Mouse (Mus musculus) limb, embryonic 15.5 days (tissue): ENCODE measurements around the gene Elp4. TPM values are rescaled to one million over a fixed set of nuclear protein-coding genes. Genes with fewer than 3 reads are reported as not detected.
A peak's percentile ranks its signal among the peaks of the same experiment; 100 is the strongest.

ENCODE experiments used
- ATAC-seq: fragments of 200-750 bp; cut with Nextera tagmentation; 2 replicates; pipeline ENCODE4 v1.8.0; 2017; ENCODE audit warnings: low read depth, moderate TSS enrichment; ENCODE audit not compliant: insufficient number of reproducible peaks, low FRiP score, low TSS enrichment
- H3K27ac ChIP-seq: fragments of 300-500 bp; sonication (generic); 2 replicates; pipeline ENCODE4 v1.5.1; 2015; ENCODE audit warnings: moderate library complexity, mild to moderate bottlenecking, inconsistent platforms
- H3K27me3 ChIP-seq: fragments of 300-500 bp; sonication (generic); 2 replicates; pipeline ENCODE4 v1.6.1; 2015; ENCODE audit warnings: inconsistent platforms
- H3K36me3 ChIP-seq: fragments of 300-500 bp; sonication (generic); 2 replicates; pipeline ENCODE4 v1.6.1; 2015; ENCODE audit warnings: inconsistent platforms
- H3K4me1 ChIP-seq: fragments of 300-500 bp; sonication (generic); 2 replicates; pipeline ENCODE4 v1.6.1; 2015; ENCODE audit warnings: inconsistent platforms
- H3K4me2 ChIP-seq: fragments of 300-500 bp; sonication (generic); 2 replicates; pipeline ENCODE4 v1.6.1; 2015; ENCODE audit warnings: mild to moderate bottlenecking, inconsistent platforms
- H3K4me3 ChIP-seq: fragments of 300-500 bp; sonication (generic); 2 replicates; pipeline ENCODE4 v1.5.1; 2015; ENCODE audit warnings: mild to moderate bottlenecking, inconsistent platforms
- H3K9ac ChIP-seq: fragments of 300-500 bp; sonication (generic); 2 replicates; pipeline ENCODE4 v1.6.1; 2015; ENCODE audit warnings: inconsistent platforms
- H3K9me3 ChIP-seq: fragments of 300-500 bp; sonication (generic); 2 replicates; pipeline ENCODE4 v1.6.1; 2016; ENCODE audit warnings: inconsistent platforms
- WGBS: fragments of 180-500 bp; shearing (Covaris S2); methylation state at CpG from one replicate; pipeline ENCODE4 v1.1.7; 2015; 5-methylcytosine and 5-hydroxymethylcytosine counted together
- polyA plus RNA-seq: library from polyadenylated mRNA; unstranded; fragments of >200 nt; fragmentation: Nextera tagmentation; extraction: Ambion mirVana; gene quantifications from 2 replicates; pipeline ENCODE4 v1.2.1, GENCODE M21; 2015

Gene Elp4
- polyA plus RNA-seq, 1 experiment from 2014 or later = 30.8 TPM

GRCm38 (mm10) chr2:105671798-105672595 lies 232.4 kb downstream of the Elp4 start:
- H3K9me3 ChIP-seq = no peaks in the 10 kb centered on the region
- H3K9ac ChIP-seq = no peak overlapping the region
- no peak for ATAC-seq
- H3K4me2 ChIP-seq = no peak overlapping the region
- no peak overlapping the region for H3K4me3 ChIP-seq
- 2% methylated on average over 25 of the region's 25 CpGs for WGBS
- peaks cover 50% of the 10 kb centered on the region for H3K4me1 ChIP-seq
- no peaks in the 10 kb centered on the region for H3K36me3 ChIP-seq
- no peak overlapping the region for H3K27ac ChIP-seq
- peaks cover 96% of the 10 kb centered on the region for H3K27me3 ChIP-seq

DNA sequence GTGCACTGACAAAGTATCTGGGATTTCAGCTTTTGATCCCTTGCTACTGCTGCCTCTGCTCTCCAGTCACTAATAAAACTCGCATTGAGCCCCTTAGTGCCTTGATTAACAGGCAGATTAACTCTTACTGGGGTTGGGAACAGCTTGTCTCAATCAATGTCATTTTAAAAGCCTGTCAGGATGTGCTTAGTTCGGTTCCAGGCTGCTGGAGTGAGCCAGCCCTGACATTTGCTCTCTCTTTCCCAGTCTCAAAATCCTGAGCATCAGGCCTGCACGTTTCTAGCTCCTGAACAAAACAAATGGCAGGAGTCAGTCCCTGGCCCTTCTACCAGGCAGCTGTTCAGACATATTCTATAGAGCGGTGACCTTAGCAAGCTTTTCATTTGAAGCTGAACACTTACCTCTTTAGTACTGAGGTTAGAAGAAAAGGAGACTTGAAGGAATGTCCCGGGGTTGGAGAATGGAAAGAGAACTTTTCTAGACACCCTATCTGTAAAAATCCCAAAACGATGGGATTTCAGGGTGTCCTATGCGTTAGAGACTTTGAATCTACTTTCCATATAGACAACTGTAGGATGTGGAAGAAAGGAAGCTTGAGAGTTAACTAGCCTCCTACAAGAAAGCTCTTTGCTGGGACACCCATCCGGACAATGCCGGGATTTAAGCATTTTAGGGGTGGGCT lies 233.1 kb downstream of the Elp4 start:
- H3K9me3 ChIP-seq = no peaks in the 10 kb centered on the region
- peaks cover 48% of the 10 kb centered on the region for H3K4me1 ChIP-seq
- H3K4me2 ChIP-seq = no peak overlapping the region
- ATAC-seq = no peak
- H3K9ac ChIP-seq = no peak overlapping the region
- 4% methylated on average over 9 of the region's 9 CpGs for WGBS
- peaks cover 96% of the 10 kb centered on the region for H3K27me3 ChIP-seq
- no peak overlapping the region for H3K4me3 ChIP-seq
- H3K27ac ChIP-seq = no peak overlapping the region
- no peaks in the 10 kb centered on the region for H3K36me3 ChIP-seq

GRCm38 (mm10) chr2:105670731-105671095 lies 233.7 kb downstream of the Elp4 start:
- H3K4me2 ChIP-seq = no peak overlapping the region

DNA sequence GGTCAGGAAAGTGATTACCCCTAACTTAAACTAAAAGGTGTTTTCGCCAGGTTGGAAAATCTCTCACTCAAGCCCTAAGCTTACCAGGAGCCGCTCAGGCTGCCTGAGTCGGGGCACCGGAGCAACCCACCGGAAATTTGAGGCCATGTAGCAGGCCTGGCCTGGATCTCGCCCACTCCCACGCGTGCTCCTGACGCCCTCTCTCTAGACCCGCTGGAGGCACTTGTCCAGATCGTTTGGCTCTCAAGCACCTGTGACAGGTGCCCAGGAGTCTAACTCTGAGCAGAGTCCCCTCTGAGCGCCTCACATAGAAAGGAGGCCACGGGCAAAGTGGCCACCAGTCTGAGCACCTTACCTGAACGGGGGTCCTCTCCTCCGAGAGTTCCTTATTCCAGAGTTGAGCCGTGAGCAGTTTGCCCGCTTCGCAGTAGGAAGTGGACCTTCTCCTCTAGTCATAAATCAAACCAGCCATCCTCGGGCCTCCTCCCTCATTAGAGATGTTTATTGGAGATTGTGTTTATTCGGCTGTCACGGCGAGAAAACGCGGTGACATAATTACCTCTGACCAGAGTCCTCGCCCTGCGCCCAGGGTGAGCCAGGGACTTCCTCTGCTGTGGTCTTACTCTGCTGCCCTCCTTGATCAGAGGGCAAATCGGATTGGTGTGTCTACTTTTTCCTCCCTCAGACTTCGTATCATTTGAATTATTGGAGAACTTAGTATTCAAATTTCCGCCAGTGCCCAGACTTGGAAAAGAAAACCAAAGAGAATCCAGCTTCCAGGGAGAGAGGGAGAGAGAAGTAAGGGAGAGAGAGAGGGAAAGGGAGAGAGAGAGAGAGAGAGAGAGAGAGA lies 234.3 kb downstream of the Elp4 start:
- Histone ChIP-seq H3K9ac (no peak overlapping the region), H3K27ac (no peak overlapping the region), H3K4me1 (peaks cover 37% of the 10 kb centered on the region), H3K27me3 (peaks cover 96% of the 10 kb centered on the region), H3K9me3 (no peaks in the 10 kb centered on the region), H3K4me2 (no peak overlapping the region), H3K4me3 (no peak overlapping the region), H3K36me3 (no peaks in the 10 kb centered on the region)
- WGBS = under 1% methylated on average over 29 of the region's 29 CpGs
- no peak for ATAC-seq

More at GRCm38 (mm10) chr2:105670731-105671095, 233.7 kb downstream of the Elp4 start:
- H3K4me1 ChIP-seq = peaks cover 42% of the 10 kb centered on the region
- H3K27ac ChIP-seq = no peak overlapping the region
- no peaks in the 10 kb centered on the region for H3K36me3 ChIP-seq
- no peak overlapping the region for H3K4me3 ChIP-seq
- H3K9me3 ChIP-seq = no peaks in the 10 kb centered on the region
- ATAC-seq = no peak
- no peak overlapping the region for H3K9ac ChIP-seq
- peaks cover 96% of the 10 kb centered on the region for H3K27me3 ChIP-seq
- 3% methylated on average over 6 of the region's 6 CpGs for WGBS

DNA sequence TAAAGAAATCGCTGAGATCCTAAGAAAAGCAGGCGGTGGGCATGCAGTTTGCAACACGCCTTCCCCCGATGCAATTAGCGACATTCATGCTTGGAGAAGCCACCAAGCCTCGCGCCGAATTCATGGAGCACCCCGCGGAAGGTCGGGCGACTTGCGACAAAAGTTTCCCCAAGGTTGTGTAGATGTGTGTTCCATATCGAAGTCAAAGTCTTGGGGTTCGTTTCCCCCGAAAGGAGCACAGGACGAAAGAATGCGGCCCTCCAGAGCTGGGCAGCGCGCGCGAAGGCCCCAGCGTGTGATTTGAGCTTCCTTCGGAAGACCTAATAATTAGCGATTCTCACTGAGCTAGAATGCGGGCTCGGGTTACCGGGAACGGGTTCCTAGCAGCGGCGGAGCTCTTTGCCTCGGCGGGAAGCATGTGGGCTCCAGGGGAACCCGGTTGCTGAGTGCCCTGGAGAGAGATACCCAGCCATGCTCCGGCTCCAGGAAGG lies 234.9 kb downstream of the Elp4 start:
- peaks cover 96% of the 10 kb centered on the region for H3K27me3 ChIP-seq
- ATAC-seq = no peak
- peak overlapping the region; percentile 18; the same call in 1 of the 2 replicates for H3K4me3 ChIP-seq
- no peak overlapping the region for H3K9ac ChIP-seq
- no peaks in the 10 kb centered on the region for H3K36me3 ChIP-seq
- no peak overlapping the region for H3K27ac ChIP-seq
- H3K9me3 ChIP-seq = no peaks in the 10 kb centered on the region
- H3K4me1 ChIP-seq = peaks cover 30% of the 10 kb centered on the region
- 0 out of 2 replicates have a peak overlapping the region, but pooled peaks have one; percentile 19 for H3K4me2 ChIP-seq
- under 1% methylated on average over 35 of the region's 35 CpGs for WGBS

DNA sequence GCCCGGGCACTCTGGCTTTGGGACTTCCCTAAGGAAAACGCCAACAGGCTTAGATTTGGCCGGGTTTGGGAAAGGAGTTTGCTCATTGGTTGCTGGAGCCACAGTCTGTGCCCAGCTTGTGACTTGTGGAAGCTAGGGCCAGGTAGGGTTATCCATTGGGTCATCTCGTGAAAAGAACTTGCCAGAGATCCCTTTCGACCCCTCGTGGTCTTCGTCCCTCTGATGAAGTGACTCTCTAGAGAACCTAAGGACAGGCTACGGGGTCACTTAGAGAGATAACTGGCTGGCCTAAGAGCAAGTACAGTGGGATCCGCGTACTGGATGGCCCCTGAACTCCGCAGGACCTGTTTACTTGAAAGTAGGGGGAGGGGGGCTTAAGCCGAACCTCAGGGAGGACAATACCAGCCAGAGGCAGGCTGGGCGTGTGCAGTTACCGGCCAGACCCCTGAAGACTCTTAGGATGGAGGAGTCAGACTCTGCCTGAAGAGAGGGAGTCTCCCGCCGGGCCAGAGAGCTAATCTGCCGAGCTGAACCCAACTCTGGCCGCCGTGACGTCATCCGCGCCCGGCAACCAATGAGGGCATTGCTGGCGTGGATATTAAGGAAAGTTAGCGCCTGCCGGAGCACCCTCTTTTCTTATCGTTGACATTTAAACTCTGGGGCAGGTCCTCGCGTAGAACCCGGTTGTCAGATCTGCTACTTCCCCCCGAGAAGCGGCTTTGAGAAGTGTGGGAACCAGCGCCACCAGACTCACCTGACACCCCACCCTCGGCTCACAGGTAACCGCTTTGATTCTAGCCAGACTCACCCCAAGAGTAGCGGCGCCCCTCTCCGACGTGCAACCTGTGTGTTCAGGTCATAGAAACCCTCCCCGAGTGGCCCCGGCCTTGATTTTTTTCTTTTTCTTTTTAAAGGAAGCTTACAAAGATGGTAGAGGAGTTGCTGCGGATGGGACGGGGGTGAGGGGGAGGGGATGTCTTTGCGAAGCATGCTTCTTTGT lies 235.8 kb downstream of the Elp4 start, which contains the start of gene Pax6:
Gene Pax6 (plus strand): TSS at position 630 of the 1,000 bp plus-strand sequence.
- H3K27me3 ChIP-seq = peaks cover 96% of the 10 kb centered on the region
- H3K9me3 ChIP-seq = no peaks in the 10 kb centered on the region
- no peak within 1 kb of the TSS for H3K9ac ChIP-seq
- ATAC-seq = no peak
- H3K4me2 ChIP-seq = peak within 1 kb of the TSS; percentile 19; the same call in 1 of the 2 replicates
- H3K4me3 ChIP-seq = peak within 1 kb of the TSS; percentile 18
- H3K36me3 ChIP-seq = no peaks in the 10 kb centered on the region
- H3K27ac ChIP-seq = no peak within 1 kb of the TSS
- WGBS = under 1% methylated on average over 44 of the region's 44 CpGs
- H3K4me1 ChIP-seq = peaks cover 25% of the 10 kb centered on the region

GRCm38 (mm10) chr2:105667626-105667950 lies 236.8 kb downstream of the Elp4 start:
- Histone ChIP-seq H3K36me3 (no peaks in the 10 kb centered on the region), H3K4me1 (peaks cover 25% of the 10 kb centered on the region), H3K27ac (no peak overlapping the region), H3K9ac (no peak overlapping the region), H3K27me3 (peaks cover 96% of the 10 kb centered on the region), H3K4me2 (no peak overlapping the region), H3K9me3 (no peaks in the 10 kb centered on the region), H3K4me3 (no peak overlapping the region)
- no peak for ATAC-seq
- WGBS = 0% methylated on average over 11 of the region's 11 CpGs

GRCm38 (mm10) chr2:105666763-105667625 lies 237.4 kb downstream of the Elp4 start:
- under 1% methylated on average over 41 of the region's 41 CpGs for WGBS
- H3K9ac ChIP-seq = no peak overlapping the region
- H3K4me2 ChIP-seq = no peak overlapping the region
- peaks cover 25% of the 10 kb centered on the region for H3K4me1 ChIP-seq
- H3K27me3 ChIP-seq = peaks cover 96% of the 10 kb centered on the region
- no peak for ATAC-seq
- no peaks in the 10 kb centered on the region for H3K9me3 ChIP-seq
- no peak overlapping the region for H3K27ac ChIP-seq
- no peaks in the 10 kb centered on the region for H3K36me3 ChIP-seq
- no peak overlapping the region for H3K4me3 ChIP-seq

- Histone ChIP-seq H3K4me1 (peaks cover 25% of the 10 kb centered on the region), H3K27me3 (peaks cover 100% of the 10 kb centered on the region), H3K9me3 (no peaks in the 10 kb centered on the region), H3K4me3 (no peak overlapping the region), H3K27ac (no peak overlapping the region), H3K4me2 (no peak overlapping the region), H3K36me3 (no peaks in the 10 kb centered on the region), H3K9ac (no peak overlapping the region)
- ATAC-seq = no peak
- WGBS = 4% methylated on average over 6 of the region's 6 CpGs
Observed at GRCm38 (mm10) chr2:105666331-105666730, 238.0 kb downstream of the Elp4 start.

GRCm38 (mm10) chr2:105665491-105666250 lies 238.7 kb downstream of the Elp4 start:
- H3K4me3 ChIP-seq = no peak overlapping the region
- 11% methylated on average over 5 of the region's 5 CpGs for WGBS
- ATAC-seq = no peak

More at GRCm38 (mm10) chr2:105665491-105666250, 238.7 kb downstream of the Elp4 start:
- H3K36me3 ChIP-seq = no peaks in the 10 kb centered on the region
- H3K27me3 ChIP-seq = peaks cover 100% of the 10 kb centered on the region
- no peak overlapping the region for H3K9ac ChIP-seq
- H3K4me1 ChIP-seq = peaks cover 29% of the 10 kb centered on the region
- H3K9me3 ChIP-seq = no peaks in the 10 kb centered on the region
- no peak overlapping the region for H3K27ac ChIP-seq
- no peak overlapping the region for H3K4me2 ChIP-seq
